Mouse (Mus musculus) liver (tissue): ENCODE measurements around the gene Trappc6a.
"Not testable (repeated sequence)": the region's sequence is repeated elsewhere in the genome, so short reads cannot be mapped to it uniquely, and the experiment has no call there.

Source experiments
- DNase-seq: peaks from one replicate; pipeline ENCODE4 v3.0.0-alpha.2; 2020; ENCODE audit warnings: mixed read lengths

The Trappc6a gene

DNA sequence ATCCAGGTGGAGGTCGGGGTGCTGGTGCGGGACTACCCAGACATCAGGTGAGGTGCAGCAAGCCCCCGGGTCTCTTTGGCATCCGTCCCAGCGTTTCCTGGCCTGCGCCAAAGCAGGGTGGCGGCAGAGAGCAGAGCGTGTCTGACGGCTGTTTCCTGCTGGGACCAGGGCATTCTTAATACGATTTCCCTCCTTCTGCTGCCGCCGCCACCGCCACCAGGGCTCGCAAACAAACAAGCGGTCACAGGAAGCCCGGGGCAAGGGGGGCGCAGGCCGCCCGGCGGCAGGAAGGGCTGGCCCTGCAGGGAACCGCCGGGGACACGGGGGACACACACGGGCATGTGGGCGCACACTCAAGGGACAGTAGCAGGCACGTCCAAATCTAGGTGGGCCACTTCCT is 16.5 kb upstream of the Trappc6a start:
- DNase-seq, result peak; percentile 38

DNA sequence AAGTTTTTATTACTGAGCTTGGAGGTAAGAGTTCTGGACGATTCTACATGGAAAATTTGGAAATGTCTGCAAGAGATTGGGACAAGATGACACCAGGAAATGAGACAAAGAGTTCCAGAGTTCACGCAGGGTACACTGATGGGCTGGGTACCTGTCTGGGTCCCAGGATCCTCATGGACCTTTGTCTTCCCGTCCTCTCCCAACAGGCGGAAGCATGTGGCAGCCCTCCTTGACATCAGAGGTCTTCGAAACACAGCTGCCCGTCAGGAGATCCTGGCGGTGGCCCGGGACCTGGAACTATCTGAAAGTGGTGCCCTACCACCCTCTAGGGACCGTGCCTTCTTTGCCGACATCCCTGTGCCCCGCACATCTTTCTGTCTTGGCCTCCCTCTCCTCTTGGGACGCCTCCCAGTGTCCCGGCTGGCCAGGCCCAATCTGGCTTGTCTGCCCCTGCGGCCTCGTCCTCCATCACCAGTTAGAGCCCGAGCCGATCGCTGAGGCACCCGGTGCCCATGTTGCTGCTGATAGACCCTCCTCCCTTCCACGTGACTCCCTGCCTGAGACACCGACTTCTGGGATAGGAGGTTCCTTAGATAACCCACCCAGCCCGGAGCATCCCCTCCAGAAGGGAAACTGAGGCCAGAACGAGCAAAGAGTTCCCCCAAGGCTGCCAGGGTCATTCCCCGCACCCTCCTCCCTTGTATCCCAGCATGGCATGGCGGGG is 13.3 kb upstream of the Trappc6a start:
- no peak for DNase-seq

DNA sequence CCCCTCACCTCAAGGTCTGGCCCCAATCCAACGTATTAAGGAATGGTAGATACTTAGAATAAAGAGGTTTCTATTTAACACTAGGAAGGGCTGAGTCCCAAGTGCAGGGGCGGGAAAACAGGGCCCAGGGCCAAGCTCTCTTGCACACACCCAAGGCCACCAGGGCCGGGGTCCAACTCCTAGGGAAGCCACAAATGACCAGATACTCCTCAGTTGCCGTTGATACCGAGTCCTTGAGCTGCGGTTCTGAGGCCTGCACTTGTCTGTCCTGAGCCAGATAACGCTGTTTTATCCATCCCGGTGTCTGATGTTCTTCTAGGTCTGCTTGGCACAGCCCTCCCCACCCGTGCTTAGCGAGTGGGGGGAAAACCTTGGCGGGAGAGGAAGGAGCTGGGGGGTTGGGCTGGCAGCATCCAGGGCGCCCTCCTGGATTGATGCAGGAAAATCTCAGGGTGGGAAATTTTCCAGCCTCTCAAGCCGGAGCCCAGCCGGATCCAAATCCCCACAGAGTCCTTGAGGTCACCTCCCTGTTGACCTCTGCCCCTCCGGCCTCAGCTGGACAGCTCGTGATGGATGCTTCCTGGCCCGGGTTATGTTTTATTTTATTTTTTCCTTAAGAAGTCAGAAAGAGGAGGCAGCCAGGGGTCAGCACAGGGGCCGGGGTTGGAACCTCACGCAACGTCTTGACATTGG is 12.5 kb upstream of the Trappc6a start:
- no peak for DNase-seq

DNA sequence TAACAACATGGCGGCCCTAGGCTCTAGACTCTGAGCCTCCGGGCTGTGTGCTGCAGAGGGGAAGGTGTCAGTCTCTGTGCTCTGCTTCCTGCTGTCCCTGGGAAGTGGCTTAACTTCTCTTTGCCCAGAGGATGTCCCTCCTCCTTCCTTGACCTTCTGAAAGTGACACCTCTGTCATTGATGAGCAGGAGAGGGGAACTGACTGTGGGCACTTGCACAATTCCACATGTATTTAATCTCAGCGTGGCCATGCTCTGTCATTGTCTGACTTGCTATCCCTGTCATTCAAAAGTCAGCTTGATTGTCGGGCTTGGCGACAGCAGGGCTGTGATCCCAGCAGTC is 12.0 kb upstream of the Trappc6a start:
- no peak for DNase-seq

DNA sequence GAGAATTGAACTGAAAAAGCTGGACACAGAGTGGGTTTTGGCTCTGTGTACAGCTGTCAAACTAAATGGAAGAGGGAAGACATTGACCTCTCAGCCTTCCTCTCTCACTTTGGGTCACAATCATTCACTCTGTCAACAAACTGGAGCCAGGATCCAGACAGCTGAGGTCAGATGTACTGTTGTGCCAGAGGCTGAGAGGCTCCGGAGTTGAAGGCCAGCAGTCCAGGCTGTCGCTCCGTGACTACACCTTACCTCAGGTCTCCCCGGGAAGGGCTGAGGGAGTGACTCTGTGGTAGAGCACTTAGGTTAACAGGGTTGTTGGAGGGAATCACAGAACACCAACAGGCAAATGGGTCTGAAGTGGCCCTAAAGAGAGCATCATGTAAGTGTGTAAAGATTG is 9.9 kb upstream of the Trappc6a start:
- no peak for DNase-seq

DNA sequence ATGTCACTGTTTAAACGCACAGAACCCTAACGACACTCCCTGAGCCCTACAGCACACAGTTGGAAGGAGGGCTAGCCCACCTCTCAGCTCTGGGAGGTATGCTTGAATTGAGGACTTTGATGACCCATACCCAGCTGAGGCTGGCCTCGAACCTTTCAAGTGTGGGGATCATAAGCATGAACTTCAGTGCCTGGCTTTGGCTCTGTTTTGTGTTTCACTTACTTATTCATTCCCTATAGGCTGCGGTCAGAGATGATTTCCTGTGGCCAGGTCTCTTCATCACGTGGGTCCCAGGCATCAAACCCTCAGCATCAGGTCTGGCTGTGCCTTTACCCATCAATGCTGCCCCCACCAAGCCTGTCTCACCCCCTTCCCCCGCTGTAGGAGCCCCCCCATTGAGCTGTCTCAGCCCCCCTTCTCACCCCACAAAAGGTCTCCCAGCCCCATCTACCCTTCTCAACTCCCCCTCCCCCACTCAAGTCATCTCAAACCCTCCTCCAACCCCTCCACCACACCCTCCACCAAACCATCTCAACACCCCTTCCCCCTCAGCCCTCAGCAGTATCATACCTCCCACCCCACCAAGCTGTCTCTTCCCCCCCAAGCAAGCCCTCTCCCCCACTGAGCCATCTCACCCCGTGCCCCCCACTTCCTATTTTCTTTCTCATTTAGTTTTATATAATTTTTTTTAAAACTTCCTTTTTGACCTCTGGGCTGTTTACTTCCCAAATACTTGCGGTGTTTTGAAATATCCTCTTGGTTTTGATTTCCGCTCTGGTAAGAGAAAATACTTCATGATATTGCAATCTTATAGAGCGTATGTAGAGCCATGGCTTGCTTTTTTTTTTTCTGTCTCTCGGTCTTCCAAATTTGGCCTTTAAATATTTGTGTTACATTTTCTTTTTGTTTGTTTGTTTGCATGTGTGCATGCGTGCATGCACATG is 7.5 kb upstream of the Trappc6a start:
- no peak for DNase-seq

DNA sequence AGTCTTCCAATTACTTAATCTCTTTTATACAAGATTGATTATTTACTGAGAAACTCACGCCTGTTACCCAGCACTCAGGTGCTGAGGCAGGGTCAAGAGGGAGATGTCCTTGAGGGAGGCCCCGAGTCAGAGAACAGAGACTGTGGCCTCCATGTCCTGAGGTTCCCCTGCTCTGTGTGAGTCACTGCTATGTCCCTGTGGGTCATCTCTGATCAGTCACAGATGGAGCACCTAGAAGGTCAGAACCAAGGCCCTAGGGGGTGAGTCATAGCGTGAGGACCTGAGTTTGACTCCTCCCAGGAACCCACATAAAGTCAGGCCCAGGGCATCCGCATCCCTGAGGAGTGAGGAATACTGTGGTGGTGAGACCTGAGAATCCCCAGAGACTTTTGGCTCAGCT is 6.5 kb upstream of the Trappc6a start:
- no peak for DNase-seq

DNA sequence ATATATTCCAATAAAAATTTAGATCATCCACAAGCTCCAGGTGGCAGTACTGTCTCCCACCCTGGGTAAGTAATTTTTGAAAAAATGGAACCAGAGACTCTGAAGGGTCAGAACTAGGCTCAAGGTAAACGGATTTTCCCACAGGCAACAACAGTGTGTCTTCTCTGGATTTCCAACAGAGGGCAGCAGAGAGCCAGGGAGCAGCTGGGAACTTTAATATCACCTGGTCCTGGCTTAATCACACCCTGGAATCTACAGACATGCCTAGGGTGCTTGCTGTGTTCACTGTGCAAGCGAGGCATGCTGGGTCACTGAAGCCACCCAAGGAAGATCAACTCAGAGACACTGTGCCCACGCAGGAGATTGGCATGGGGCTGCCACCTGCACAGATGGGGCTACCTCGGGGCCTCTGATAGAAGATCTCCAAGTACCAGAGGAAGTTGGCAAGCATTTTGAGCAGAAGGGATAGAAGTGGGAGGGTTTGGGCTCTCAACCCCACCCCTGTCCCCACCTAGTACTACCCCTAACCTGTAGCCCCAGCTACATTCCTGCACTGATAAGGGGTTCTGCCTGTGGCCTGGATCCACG is 4.6 kb upstream of the Trappc6a start:
- DNase-seq, result peak; percentile 60

DNA sequence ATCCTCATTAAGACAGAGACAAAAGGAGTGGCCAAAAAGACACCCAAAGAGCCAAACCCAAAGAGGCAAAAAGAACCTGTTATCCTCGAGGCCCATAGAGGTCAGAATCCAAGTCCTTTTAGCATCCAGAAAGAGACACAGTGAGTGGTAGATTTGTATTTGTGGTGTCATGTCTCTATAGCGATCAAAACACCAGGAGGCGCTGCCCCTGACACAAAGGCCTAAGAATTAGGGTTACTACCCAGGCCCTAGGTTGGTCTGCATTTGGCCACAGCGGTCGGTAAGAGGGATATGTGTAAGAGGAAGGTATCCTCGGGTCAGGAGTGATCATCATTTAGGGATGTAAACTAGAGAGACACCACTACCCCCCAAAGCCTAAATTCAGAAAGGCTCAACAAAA is 1.9 kb upstream of the Trappc6a start:
- peak; percentile 52 for DNase-seq

DNA sequence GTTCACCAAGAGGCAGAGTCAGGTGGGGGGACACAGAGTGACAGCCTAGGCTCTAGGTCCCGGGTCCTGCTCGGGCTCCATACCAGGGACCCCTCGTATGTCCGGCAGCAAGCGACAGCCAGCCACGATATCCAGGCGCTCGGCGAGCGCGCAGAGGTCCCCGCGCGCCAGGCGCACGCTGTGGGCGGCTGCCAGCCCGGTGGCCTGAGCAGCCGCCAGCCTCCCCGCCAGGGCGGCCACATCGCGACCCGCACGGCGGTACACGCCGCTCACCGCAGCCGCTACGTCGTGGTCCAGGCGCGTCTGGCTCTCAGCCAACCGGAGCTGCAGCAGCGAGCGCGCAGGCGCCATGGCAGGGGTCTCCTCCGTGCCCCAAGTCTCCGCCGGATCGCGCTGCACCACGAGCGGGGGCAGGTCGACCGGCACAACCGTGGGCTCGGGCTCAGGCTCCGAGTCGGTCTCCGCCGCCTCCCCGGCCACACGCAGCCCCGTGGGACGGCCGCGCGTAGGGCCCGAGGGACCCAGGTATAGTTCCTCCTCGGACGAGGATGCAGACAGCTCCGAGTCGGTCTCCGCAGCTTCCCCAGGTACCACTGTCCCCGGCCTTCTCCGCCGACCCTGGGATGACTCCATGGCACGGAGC is 1.1 kb upstream of the Trappc6a start:
- DNase-seq, result peak; percentile 70

DNA sequence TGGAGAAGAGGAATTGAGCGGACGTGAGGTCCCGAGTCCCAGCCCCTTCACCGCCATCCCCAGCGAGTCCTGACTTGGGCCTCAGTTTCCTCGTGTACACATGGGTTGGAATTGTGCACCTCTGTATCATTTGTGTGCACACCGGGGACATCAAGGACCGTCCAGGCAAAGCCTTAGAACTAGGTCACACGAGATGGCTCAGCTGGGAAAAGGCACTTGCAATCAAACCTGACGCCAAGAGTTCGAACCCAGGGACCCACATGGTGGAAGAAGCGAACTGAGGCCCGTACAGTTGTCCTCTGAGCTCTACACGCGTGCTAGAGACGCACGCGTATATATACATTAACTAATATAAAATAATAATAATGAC is 598 bp upstream of the Trappc6a start:
- DNase-seq, result no peak

DNA sequence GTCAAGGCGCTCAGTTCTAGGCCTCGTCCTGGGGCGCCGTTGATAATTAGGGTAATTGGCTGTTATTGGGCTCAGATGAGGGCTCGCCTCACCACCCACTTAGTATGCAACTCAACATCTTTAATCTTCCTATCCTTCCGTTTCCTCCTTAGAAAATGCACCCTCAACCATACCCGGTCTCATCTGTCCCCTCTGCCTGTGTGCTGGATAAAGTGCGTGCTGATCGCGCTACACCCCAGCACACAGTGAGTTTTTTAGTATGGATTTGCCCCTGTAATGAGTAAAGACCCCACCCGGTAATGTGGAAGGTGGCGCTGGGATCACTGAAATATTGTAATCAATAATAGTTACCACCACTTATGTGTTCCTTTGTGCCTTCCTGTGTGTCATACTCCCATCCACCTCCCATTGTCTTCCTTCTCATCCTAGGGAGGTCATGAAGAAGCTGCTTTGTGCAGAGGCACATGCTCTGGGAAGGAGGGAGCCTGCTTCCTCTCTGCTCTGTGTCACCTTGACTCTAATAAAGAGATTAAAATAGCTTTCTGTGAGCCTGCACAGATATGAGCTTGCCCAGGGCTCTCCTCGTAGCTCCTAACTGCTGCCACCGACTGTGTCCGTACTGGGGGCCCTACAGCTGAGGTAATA is 851 bp downstream of the Trappc6a start:
- no peak for DNase-seq

DNA sequence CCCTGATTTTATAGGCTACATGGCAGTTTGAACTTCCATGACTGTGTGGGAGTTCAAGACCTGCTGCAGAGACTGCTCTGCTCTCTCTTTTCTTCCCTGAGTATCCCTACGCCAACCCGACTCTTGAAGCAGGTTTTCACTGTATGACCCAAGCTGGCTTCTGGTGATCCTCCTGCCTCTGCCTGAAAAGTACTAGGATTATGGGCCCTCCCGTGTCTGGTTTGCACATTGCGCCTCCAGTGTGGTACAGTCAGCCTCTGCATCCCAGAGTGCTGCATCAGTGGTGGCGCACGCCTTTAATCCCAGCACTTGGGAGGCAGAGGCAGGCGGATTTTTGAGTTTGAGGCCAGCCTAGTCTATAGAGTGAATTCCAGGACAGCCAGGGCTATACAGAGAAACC is 1.6 kb downstream of the Trappc6a start:
- no peak for DNase-seq

DNA sequence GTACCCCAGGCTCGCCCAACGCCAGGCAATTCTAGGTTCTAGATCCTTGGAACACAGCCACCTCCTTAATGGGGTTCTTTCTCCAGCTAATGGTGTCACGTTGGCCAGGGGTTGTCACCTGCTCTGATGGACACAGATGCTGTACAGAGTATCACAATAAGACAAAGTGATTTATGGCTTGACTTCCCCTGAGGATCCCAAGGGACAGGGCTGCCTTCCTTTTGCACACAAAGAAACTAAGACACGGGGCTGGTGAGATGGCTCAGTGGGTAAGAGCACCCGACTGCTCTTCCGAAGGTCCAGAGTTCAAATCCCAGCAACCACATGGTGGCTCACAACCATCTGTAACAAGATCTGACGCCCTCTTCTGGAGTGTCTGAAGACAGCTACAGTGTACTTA is 3.7 kb downstream of the Trappc6a start:
- DNase-seq, result not testable (repeated sequence)

DNA sequence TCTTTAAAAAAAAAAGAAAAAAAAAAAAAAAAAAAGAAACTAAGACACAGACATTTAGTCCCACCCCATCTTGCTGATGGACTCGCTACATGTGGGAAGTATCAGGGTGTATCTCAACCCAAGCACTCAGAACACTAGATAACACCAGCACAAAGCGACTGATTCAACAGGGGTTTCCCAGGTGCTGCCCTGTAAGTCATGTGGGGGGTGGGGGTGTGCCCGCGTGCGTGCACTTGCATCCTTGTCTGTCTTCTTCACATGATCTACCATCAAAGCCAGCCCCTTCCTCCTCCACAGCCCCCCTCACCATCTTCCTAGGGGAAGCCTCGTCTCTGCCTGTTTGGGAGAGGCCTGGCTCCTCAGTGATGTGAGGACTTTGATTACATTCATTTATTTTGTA is 4.2 kb downstream of the Trappc6a start:
- no peak for DNase-seq

DNA sequence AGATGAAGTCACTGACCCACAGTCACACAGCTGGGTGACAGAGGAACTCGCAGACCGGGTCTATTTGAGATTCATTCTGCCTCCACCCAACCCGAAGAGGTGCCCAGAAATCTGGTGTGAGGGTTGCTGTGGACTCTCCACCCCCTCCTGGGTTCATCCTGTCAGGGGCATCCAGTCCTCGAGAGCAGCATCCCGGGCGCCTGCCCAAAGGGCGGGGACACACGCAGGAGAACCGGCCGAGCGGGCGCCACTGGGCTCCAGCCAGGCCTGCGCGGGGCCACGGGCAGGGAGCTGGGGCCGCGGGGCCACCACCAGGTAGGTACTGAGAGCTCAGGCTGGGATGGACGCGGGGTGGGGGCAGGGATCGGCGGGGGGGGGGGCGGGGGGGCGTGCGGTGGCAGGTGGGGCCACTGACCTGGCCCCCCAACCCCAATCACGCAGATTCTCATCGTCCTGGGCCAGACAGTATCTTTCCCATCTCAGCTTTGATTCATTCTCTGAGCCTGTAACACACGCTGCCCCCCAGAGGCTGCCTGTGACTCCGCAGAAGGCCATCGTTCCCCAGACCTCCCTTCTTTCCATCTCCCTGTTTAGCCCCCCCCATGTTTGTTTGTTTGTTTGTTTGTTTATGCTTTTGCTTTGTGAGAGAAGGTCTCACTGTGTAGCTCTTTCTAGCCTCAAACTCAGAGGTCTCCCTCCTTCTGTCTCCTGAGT is 9.6 kb downstream of the Trappc6a start, which contains the start of gene Nkpd1:
Nkpd1 (plus strand) TSS at position 187 of the 714 bp plus-strand sequence.
- DNase-seq, result no peak

DNA sequence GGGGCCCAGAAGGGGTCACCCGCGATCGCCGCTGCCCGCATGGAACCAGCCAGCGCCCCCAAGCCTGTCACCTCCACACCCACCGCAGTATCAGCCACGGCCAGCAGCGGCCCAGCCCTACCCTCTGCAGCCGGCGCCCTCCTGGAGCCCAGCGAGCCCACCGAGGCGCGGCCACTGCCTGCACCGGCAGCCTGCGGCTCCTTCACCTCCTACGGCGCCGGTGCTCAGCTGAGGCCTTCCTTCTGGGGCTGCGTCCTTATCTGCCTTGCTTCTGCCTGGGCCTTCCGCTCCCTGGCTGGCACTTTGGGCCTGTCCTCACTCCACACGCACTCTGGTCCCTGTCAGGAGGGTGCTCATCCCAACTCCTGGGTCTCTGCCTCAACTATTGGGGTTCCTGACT is 11.8 kb downstream of the Trappc6a start:
- DNase-seq, result no peak

DNA sequence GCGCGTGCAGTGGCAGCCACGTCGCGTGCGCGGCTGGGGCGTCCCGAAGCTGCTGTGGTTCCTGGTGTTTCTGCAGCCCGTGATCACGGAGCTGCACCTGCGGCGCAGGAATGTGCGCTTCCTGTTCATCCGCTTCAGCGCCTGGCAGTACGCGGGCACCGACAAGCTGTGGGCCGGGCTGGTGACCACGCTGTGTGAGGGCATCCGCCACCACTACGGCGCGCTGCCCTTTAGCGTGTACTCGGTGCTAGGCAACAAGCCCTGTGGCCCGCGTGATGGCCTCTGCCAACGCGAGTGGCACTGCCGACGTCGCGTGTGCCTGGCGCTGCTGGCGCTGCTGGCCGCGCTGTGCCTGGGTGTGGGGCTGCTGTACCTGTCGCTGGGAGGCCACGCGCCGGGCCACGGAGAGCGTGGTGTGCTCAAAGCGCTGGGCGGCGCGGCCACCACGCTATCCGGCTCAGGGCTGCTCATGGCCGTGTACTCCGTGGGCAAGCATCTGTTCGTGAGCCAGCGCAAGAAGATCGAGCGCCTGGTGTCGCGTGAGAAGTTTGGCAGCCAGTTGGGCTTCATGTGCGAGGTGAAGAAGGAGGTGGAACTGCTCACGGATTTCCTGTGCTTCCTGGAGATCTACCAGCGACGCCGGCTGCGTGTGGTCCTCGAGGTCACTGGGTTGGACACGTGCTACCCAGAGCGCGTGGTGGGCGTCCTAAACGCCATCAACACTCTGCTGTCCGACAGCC is 15.0 kb downstream of the Trappc6a start:
- DNase-seq, result no peak

DNA sequence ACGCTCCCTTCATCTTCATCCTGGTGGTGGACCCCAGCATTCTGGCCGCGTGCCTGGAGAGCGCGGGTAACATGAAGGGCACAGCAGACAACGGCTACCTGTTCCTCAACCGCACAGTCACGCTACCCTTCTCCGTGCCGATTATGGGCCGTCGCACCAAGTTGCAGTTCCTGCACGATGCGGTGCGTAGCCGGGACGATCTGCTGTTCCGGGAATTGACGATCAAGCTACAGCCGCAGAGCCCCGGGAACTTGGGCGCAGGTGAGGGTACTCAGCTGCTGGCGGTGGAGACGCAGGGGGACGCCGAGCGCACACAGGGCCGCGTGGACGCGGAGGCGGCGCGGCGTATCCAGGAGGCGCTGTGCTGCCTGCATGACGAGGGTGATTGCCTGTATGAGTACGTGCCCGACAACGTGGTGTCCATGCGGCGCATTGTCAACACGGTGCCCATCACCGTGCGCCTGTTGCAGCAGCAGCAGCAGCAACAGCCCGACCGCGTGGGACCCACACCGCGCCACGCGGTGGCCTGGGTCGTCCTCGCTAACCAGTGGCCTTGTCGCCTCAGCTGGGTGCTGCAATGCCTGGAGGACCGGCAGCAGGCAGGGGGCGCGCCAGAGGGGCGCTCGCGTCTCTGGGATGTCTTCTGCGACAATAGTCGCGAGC is 15.7 kb downstream of the Trappc6a start:
- DNase-seq, result peak; percentile 59

DNA sequence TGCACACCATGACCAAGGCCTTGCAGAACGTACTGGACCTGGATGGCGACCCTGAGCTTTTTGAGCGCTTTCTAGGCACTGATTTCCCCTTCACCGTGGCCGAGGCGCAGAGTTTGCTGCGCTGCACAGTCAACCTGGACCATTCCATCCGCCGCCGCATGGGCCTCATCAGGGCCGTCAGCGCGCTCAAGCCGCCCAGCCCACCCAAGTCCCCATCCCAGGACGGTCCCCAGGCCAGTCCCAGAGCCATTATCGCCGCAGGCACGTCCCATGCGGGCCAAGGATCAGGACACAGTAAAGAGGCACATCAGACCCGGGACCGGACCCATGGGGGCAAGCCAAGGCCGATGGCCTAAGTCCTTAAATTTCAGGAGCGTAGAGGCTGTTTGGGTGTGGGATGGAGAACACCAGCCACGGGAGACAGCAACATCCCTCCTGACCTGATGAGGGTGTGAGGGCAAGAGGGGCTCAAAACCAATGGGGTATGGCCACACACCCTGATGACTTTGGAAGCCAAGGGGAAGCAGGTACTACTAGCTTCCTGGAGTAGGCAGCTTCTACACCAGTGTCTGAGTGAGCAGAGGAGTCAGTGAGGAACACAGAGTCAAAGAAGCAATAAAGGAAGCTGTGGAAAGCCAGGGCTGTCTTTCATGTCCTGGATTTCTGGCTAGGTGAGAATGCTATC is 16.4 kb downstream of the Trappc6a start:
- DNase-seq, result no peak
